Mouse (Mus musculus): ENCODE results near the gene Pfkm. TPM values are rescaled to one million over a fixed set of nuclear protein-coding genes. Genes with fewer than 3 reads are reported as not detected.

The Pfkm gene
- total and polyA plus RNA-seq, 2 experiments = 9.4 to 12.3 TPM

GRCm38 (mm10) chr15:98134034-98134433 lies 41.6 kb downstream of the Pfkm start:
- Histone ChIP-seq H3K27ac (replicated peaks; ENCODE audit: insufficient read depth, low read depth, low read length) (no peak overlapping the region), H3K36me3 (ENCODE audit: control insufficient read depth, insufficient read depth, low read length) (peaks cover 24% of the 10 kb centered on the region), H3K27me3 (ENCODE audit: control insufficient read depth, insufficient read depth, low read length) (no peaks in the 10 kb centered on the region), H3K4me3 (ENCODE audit: insufficient read depth, low read depth, low read length) (no peak overlapping the region), H3K9ac (ENCODE audit: low read depth, low read length) (no peak overlapping the region), H3K4me1 (ENCODE audit: control insufficient read depth, insufficient read depth, low read length) (no peaks in the 10 kb centered on the region), H3K79me2 (ENCODE audit: control insufficient read depth, insufficient read depth, low read length) (no peaks in the 10 kb centered on the region)
- no peak for DNase-seq (ENCODE audit: extremely low read depth, low read depth, low spot score)
- TF ChIP-seq CTCF (IDR thresholded peaks at IDR 0.05; ENCODE audit: low read depth, low read length) (no peak), POLR2A (IDR thresholded peaks at IDR 0.05; ENCODE audit: extremely low read depth, insufficient read depth, low read length) (no peak)
- WGBS = 96% methylated on average over 4 of the region's 4 CpGs

- WGBS = 84% methylated on average over 3 of the region's 3 CpGs
- H3K27me3 ChIP-seq (ENCODE audit: control insufficient read depth, insufficient read depth, low read length) = no peaks in the 10 kb centered on the region
- no peaks in the 10 kb centered on the region for H3K79me2 ChIP-seq (ENCODE audit: control insufficient read depth, insufficient read depth, low read length)
- DNase-seq (ENCODE audit: extremely low read depth, low read depth, low spot score) = no peak
- TF ChIP-seq POLR2A (IDR thresholded peaks at IDR 0.05; ENCODE audit: extremely low read depth, insufficient read depth, low read length) (no peak), CTCF (IDR thresholded peaks at IDR 0.05; ENCODE audit: low read depth, low read length) (no peak)
- H3K27ac ChIP-seq (replicated peaks; ENCODE audit: insufficient read depth, low read depth, low read length) = no peak overlapping the region
- no peak overlapping the region for H3K9ac ChIP-seq (ENCODE audit: low read depth, low read length)
- H3K4me3 ChIP-seq (ENCODE audit: insufficient read depth, low read depth, low read length) = no peak overlapping the region
- no peaks in the 10 kb centered on the region for H3K4me1 ChIP-seq (ENCODE audit: control insufficient read depth, insufficient read depth, low read length)
- H3K36me3 ChIP-seq (ENCODE audit: control insufficient read depth, insufficient read depth, low read length) = peaks cover 27% of the 10 kb centered on the region
These were observed 42.3 kb downstream of the Pfkm start for GRCm38 (mm10) chr15:98134666-98135065.

GRCm38 (mm10) chr15:98135671-98136070 lies 43.3 kb downstream of the Pfkm start:
- no peak overlapping the region for H3K9ac ChIP-seq (ENCODE audit: low read depth, low read length)
- TF ChIP-seq CTCF (IDR thresholded peaks at IDR 0.05; ENCODE audit: low read depth, low read length) = no peak
- no peak for TF ChIP-seq POLR2A (IDR thresholded peaks at IDR 0.05; ENCODE audit: extremely low read depth, insufficient read depth, low read length)
- no peak overlapping the region for H3K27ac ChIP-seq (replicated peaks; ENCODE audit: insufficient read depth, low read depth, low read length)
- no peak for DNase-seq (ENCODE audit: extremely low read depth, low read depth, low spot score)
- 97% methylated on average over 13 of the region's 13 CpGs for WGBS
- H3K27me3 ChIP-seq (ENCODE audit: control insufficient read depth, insufficient read depth, low read length) = no peaks in the 10 kb centered on the region
- H3K79me2 ChIP-seq (ENCODE audit: control insufficient read depth, insufficient read depth, low read length) = no peaks in the 10 kb centered on the region
- H3K4me3 ChIP-seq (ENCODE audit: insufficient read depth, low read depth, low read length) = no peak overlapping the region
- H3K36me3 ChIP-seq (ENCODE audit: control insufficient read depth, insufficient read depth, low read length) = peaks cover 33% of the 10 kb centered on the region
- no peaks in the 10 kb centered on the region for H3K4me1 ChIP-seq (ENCODE audit: control insufficient read depth, insufficient read depth, low read length)

GRCm38 (mm10) chr15:98136871-98137270 lies 44.5 kb downstream of the Pfkm start:
- Histone ChIP-seq H3K4me3 (ENCODE audit: insufficient read depth, low read depth, low read length) (no peak overlapping the region), H3K9ac (ENCODE audit: low read depth, low read length) (no peak overlapping the region), H3K4me1 (ENCODE audit: control insufficient read depth, insufficient read depth, low read length) (no peaks in the 10 kb centered on the region), H3K27me3 (ENCODE audit: control insufficient read depth, insufficient read depth, low read length) (no peaks in the 10 kb centered on the region), H3K27ac (replicated peaks; ENCODE audit: insufficient read depth, low read depth, low read length) (no peak overlapping the region), H3K36me3 (ENCODE audit: control insufficient read depth, insufficient read depth, low read length) (peaks cover 40% of the 10 kb centered on the region), H3K79me2 (ENCODE audit: control insufficient read depth, insufficient read depth, low read length) (no peaks in the 10 kb centered on the region)
- WGBS = 95% methylated on average over 9 of the region's 9 CpGs
- DNase-seq (ENCODE audit: extremely low read depth, low read depth, low spot score) = no peak
- no peak for TF ChIP-seq POLR2A (IDR thresholded peaks at IDR 0.05; ENCODE audit: extremely low read depth, insufficient read depth, low read length)
- TF ChIP-seq CTCF (IDR thresholded peaks at IDR 0.05; ENCODE audit: low read depth, low read length) = no peak

GRCm38 (mm10) chr15:98139763-98140162 lies 47.4 kb downstream of the Pfkm start:
- H3K36me3 ChIP-seq (ENCODE audit: control insufficient read depth, insufficient read depth, low read length) = peaks cover 30% of the 10 kb centered on the region; the same call in 1 of the 2 replicates
- no peak overlapping the region for H3K9ac ChIP-seq (ENCODE audit: low read depth, low read length)
- DNase-seq (ENCODE audit: extremely low read depth, low read depth, low spot score) = peak; percentile 17
- H3K4me1 ChIP-seq (ENCODE audit: control insufficient read depth, insufficient read depth, low read length) = peaks cover 2% of the 10 kb centered on the region; the same call in 1 of the 2 replicates
- H3K4me3 ChIP-seq (ENCODE audit: insufficient read depth, low read depth, low read length) = no peak overlapping the region
- H3K79me2 ChIP-seq (ENCODE audit: control insufficient read depth, insufficient read depth, low read length) = peaks cover 3% of the 10 kb centered on the region; the same call in 1 of the 2 replicates
- 64% methylated on average over 7 of the region's 7 CpGs for WGBS
- TF ChIP-seq POLR2A (IDR thresholded peaks at IDR 0.05; ENCODE audit: extremely low read depth, insufficient read depth, low read length) = no peak
- no peak for TF ChIP-seq CTCF (IDR thresholded peaks at IDR 0.05; ENCODE audit: low read depth, low read length)
- no peak overlapping the region for H3K27ac ChIP-seq (replicated peaks; ENCODE audit: insufficient read depth, low read depth, low read length)
- H3K27me3 ChIP-seq (ENCODE audit: control insufficient read depth, insufficient read depth, low read length) = no peaks in the 10 kb centered on the region

- Histone ChIP-seq H3K36me3 (ENCODE audit: control insufficient read depth, insufficient read depth, low read length) (peaks cover 23% of the 10 kb centered on the region; the same call in 1 of the 2 replicates), H3K27me3 (ENCODE audit: control insufficient read depth, insufficient read depth, low read length) (no peaks in the 10 kb centered on the region), H3K4me1 (ENCODE audit: control insufficient read depth, insufficient read depth, low read length) (peaks cover 2% of the 10 kb centered on the region; the same call in 1 of the 2 replicates), H3K9ac (ENCODE audit: low read depth, low read length) (no peak overlapping the region), H3K27ac (replicated peaks; ENCODE audit: insufficient read depth, low read depth, low read length) (no peak overlapping the region), H3K4me3 (ENCODE audit: insufficient read depth, low read depth, low read length) (no peak overlapping the region), H3K79me2 (ENCODE audit: control insufficient read depth, insufficient read depth, low read length) (peaks cover 9% of the 10 kb centered on the region; the same call in 1 of the 2 replicates)
- no peak for TF ChIP-seq POLR2A (IDR thresholded peaks at IDR 0.05; ENCODE audit: extremely low read depth, insufficient read depth, low read length)
- TF ChIP-seq CTCF (IDR thresholded peaks at IDR 0.05; ENCODE audit: low read depth, low read length) = no peak
- DNase-seq (ENCODE audit: extremely low read depth, low read depth, low spot score) = no peak
- 97% methylated on average over 5 of the region's 5 CpGs for WGBS
These were observed 48.4 kb downstream of the Pfkm start for GRCm38 (mm10) chr15:98140809-98141208.

Measured in liver, adult 2 months (tissue).